Mouse (Mus musculus): ENCODE results near the gene Tomm5.
A peak's percentile ranks its signal among the peaks of the same experiment; 100 is the strongest.
"Not testable (repeated sequence)": the region's sequence is repeated elsewhere in the genome, so short reads cannot be mapped to it uniquely, and the experiment has no call there.

Tomm5 gene

DNA sequence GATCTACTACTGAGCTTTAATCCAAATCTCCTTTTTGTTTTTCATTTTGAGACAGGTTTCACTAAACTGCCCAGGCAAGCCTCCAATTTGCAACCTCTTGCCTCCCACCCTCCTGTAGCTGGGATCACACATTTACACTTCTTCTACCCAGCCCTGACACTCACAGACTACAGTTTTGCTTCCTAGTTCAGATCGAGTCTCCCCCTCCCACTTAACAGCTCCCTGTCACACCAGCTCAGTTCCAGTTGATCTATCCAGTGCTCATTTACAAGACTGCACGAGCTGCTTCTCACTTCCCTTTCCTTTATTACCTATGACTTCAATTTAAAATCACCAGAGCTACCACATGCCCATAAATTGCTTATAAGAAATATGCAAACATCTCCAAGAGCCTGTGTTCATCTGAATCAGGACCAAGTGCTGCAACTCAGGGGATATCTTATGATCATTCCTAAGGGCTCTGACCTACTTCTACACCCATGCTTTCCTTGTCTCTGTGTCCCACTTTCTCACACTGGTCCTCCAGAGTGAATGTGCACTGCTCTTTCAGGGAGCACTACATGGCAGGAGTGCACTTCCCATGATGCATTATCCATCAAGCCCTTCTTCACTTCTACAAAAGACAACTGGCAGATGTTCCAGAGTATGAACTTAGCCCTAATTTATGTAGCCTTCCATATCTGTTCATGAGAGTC is 41.7 kb downstream of the Tomm5 start:
- DNase-seq (ENCODE audit: low spot score in 2 of 2), result peak in 1 of 2 experiments; percentile 10

DNA sequence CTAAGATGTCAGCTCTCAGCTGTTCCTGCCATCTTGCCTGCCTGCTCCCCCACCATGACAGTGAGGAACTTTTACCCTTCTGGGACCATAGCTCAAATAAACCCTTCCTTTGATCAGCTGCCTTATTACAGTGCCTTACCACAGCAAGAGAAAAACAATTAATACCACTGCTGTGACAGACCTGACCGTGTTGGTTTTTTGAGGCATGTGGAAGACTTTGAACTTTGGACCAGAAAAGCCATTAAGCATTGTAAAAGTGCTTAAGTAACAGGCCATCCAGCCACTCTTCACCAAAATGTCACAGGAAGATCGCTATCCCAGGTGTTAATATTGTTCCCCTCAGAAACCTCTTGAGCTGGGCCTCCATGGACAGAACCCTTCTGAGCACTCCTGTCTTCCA is 43.3 kb downstream of the Tomm5 start:
- no peak for DNase-seq (ENCODE audit: low spot score in 2 of 2)

DNA sequence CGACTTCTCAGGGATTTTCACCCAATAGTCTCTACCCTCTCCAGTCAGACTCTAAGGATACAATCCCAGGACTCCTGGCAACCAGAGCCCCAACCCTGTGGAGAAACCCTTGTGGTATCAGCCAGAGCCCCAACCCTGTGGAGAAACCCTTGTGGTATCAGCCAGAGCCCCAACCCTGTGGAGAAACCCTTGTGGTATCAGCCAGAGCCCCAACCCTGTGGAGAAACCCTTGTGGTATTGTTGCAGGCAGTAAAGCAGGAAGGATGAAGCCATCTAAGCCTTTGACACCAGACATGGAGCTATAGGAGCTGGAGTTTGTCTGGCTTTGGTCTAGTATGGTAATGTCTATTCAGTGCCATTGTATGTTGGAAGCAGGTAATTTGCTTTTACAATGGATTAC is 44.1 kb downstream of the Tomm5 start:
- not testable (repeated sequence) for DNase-seq (ENCODE audit: low spot score in 2 of 2)

DNA sequence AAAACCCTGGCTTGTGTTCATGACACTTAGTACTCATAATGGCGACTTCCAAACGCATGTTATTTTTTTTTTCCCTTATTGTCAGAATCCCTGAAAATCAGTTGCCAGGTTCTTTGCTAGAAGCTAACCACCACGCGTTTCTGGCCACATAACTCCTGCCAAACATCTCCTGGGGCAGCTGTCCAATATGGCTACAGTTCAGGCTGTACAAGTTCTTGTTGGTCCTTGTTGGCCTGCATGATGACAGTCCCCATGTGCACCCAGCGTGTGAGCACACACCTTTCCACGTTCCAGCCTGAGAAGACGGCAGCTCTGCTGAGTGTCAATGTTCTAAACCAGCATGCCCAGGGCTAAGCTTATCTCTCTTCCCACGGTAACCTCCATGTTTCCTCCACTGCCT is 52.5 kb downstream of the Tomm5 start:
- peak in 1 of 2 experiments; percentile 6 for DNase-seq (ENCODE audit: low spot score in 2 of 2)
